ENCODE assay signal across 12 mouse cellular contexts in genomic region chr7:140081408-140082241, GRCm38 (mm10). TPM values are rescaled to one million over a fixed set of nuclear protein-coding genes. Genes with fewer than 3 reads are reported as not detected.
DNase-seq lines count a peak whose midpoint lies in the region; ATAC-seq and TF ChIP-seq lines count a peak whose summit lies in the region.
"Had no signal": no experiment of that assay in that cellular context is flagged by ENCODE, and none has a peak within 500 bp of the region (broad histone marks: within the 10 kb centered on the region; RNA-seq: fewer than 3 reads in every experiment).

No protein-coding gene starts in this region.

- H3K4me1 ChIP-seq in E14TG2a.4 (replicated peaks; ENCODE audit: low read depth, low read length): peaks cover 50% of the 10 kb centered on the region
- no peaks in the 10 kb centered on the region for H3K4me1 ChIP-seq in hindbrain, postnatal 0 days (ENCODE audit: insufficient read depth, low read length)
- H3K4me1 ChIP-seq in midbrain, embryonic 14.5 days (ENCODE audit: control insufficient read depth, insufficient read depth, low read length): peaks cover 18% of the 10 kb centered on the region

- TF ChIP-seq CTCF in E14TG2a.4 (conservative IDR thresholded peaks at IDR 0.05; ENCODE audit: low read length): no peak
- TF ChIP-seq CTCF in hindbrain, postnatal 0 days (IDR thresholded peaks at IDR 0.05; ENCODE audit: low read depth): no peak
- no peak for TF ChIP-seq CTCF in gastrocnemius, adult 2 months (IDR thresholded peaks at IDR 0.05)

- H3K4me2 ChIP-seq in hindbrain, postnatal 0 days (ENCODE audit: low read depth, low read length): peak overlapping the region; percentile 63
- peak overlapping the region; percentile 65 for H3K4me2 ChIP-seq in midbrain, embryonic 14.5 days (ENCODE audit: low read length)

- 11% methylated on average over 20 of the region's 20 CpGs for WGBS in hindbrain, postnatal 0 days
- WGBS in midbrain, embryonic 14.5 days: 8% methylated on average over 20 of the region's 20 CpGs

- DNase-seq in cerebellum, postnatal 36 days: peak; percentile 50 to 58
- peak; percentile 65 for DNase-seq in hindbrain, postnatal 0 days (ENCODE audit: low spot score)
- no peak for DNase-seq in midbrain, embryonic 14.5 days
- DNase-seq in gastrocnemius, postnatal 25 days: no peak
- no peak for DNase-seq in gastrocnemius, adult 2 months
- DNase-seq in ovary, postnatal 36 days (ENCODE audit: low spot score): no peak
- DNase-seq in urinary bladder, adult 2 months (ENCODE audit: low spot score): no peak

- no peaks in the 10 kb centered on the region for H3K36me3 ChIP-seq in E14TG2a.4 (ENCODE audit: insufficient read depth, low read length)
- no peaks in the 10 kb centered on the region for H3K36me3 ChIP-seq in hindbrain, postnatal 0 days (ENCODE audit: insufficient read depth, low read length)
- H3K36me3 ChIP-seq in midbrain, embryonic 14.5 days (ENCODE audit: control insufficient read depth, insufficient read depth, low read length): no peaks in the 10 kb centered on the region
- H3K36me3 ChIP-seq: G1E; limb, embryonic 15.5 days had no signal

- H3K27ac ChIP-seq in hindbrain, postnatal 0 days: peak overlapping the region; percentile 92
- peak overlapping the region; percentile 91 for H3K27ac ChIP-seq in midbrain, embryonic 14.5 days (replicated peaks; ENCODE audit: low read depth, low read length)
- no peak overlapping the region for H3K27ac ChIP-seq in gastrocnemius, adult 2 months
- H3K27ac ChIP-seq: limb, embryonic 15.5 days had no signal

- intact Hi-C loops in gastrocnemius, adult 2 months (cut with DNase I): no loop called here

- ATAC-seq in hindbrain, postnatal 0 days: peak; percentile 62
- ATAC-seq in midbrain, embryonic 14.5 days (ENCODE audit: low FRiP score, low TSS enrichment): peak; percentile 19; the same call in 1 of the 2 replicates

- H3K27me3 ChIP-seq in E14TG2a.4 (ENCODE audit: insufficient read depth, low read length): peaks cover 34% of the 10 kb centered on the region
- no peaks in the 10 kb centered on the region for H3K27me3 ChIP-seq in hindbrain, postnatal 0 days (ENCODE audit: insufficient read depth, low read length)
- no peaks in the 10 kb centered on the region for H3K27me3 ChIP-seq in midbrain, embryonic 14.5 days (ENCODE audit: control insufficient read depth, insufficient read depth, low read length)

- H3K9me3 ChIP-seq in E14TG2a.4 (ENCODE audit: low read length): no peaks in the 10 kb centered on the region
- no peaks in the 10 kb centered on the region for H3K9me3 ChIP-seq in hindbrain, postnatal 0 days (ENCODE audit: low read length)
- no peaks in the 10 kb centered on the region for H3K9me3 ChIP-seq in midbrain, embryonic 14.5 days (ENCODE audit: control insufficient read depth, low read length)
- H3K9me3 ChIP-seq: G1E; limb, embryonic 15.5 days had no signal

- H3K4me3 ChIP-seq in E14TG2a.4 (replicated peaks; ENCODE audit: low read length): 0 out of 2 replicates have a peak overlapping the region, but pooled peaks have one; percentile 26
- peak overlapping the region; percentile 46 for H3K4me3 ChIP-seq in hindbrain, postnatal 0 days (ENCODE audit: low read length)
- H3K4me3 ChIP-seq in midbrain, embryonic 14.5 days (replicated peaks; ENCODE audit: low read depth, low read length): peak overlapping the region; percentile 54
- H3K4me3 ChIP-seq in gastrocnemius, adult 2 months: no peak overlapping the region

- H3K9ac ChIP-seq in hindbrain, postnatal 0 days (replicated peaks; ENCODE audit: low read length): peak overlapping the region; percentile 62
- H3K9ac ChIP-seq in midbrain, embryonic 14.5 days (replicated peaks; ENCODE audit: low read length): peak overlapping the region; percentile 71
- H3K9ac ChIP-seq: limb, embryonic 15.5 days had no signal

RNA-seq across cellular contexts. Expression of gene Caly, which starts 0.7 kb away (rescaled TPM):
- total RNA-seq in hindbrain, postnatal 0 days (2014; rRNA removed): 422 and 452 TPM in 2 replicates
- 460 and 486 TPM in 2 replicates for polyA plus RNA-seq in hindbrain, postnatal 0 days (2015; fragmentation: Nextera tagmentation; extraction: Ambion mirVana)
- polyA plus RNA-seq in midbrain, embryonic 14.5 days (2014; fragmentation: Nextera tagmentation; extraction: Ambion mirVana): 184 and 275 TPM in 2 replicates
- total RNA-seq in gastrocnemius, postnatal 25 days (2021): not detected
- under 1 TPM in 1 of 2 experiments, not detected in 1; 0.20 TPM for total RNA-seq in gastrocnemius, adult 2 months (2021)
- 0.83 and 1.0 TPM in 2 replicates for polyA plus RNA-seq in urinary bladder, adult 2 months (2012; rRNA removed)
- total RNA-seq: G1E had no signal
- polyA plus RNA-seq: G1E had no signal

RNA-seq across cellular contexts. Expression of gene Prap1, which starts 11.6 kb away (rescaled TPM):
- total RNA-seq in hindbrain, postnatal 0 days (2014; rRNA removed): not detected in 2 replicates
- not detected in 2 replicates for polyA plus RNA-seq in hindbrain, postnatal 0 days (2015; fragmentation: Nextera tagmentation; extraction: Ambion mirVana)
- polyA plus RNA-seq in midbrain, embryonic 14.5 days (2014; fragmentation: Nextera tagmentation; extraction: Ambion mirVana): not detected in 2 replicates
- not detected for total RNA-seq in gastrocnemius, postnatal 25 days (2021)
- total RNA-seq in gastrocnemius, adult 2 months (2021): not detected
- polyA plus RNA-seq in urinary bladder, adult 2 months (2012; rRNA removed): 3.3 TPM in 2 replicates
- total RNA-seq: G1E had no signal
- polyA plus RNA-seq: embryonic facial prominence, embryonic 11.5 days; G1E; limb, embryonic 15.5 days had no signal

RNA-seq across cellular contexts. Expression of gene Fuom, which starts 20.6 kb away (rescaled TPM):
- 34.3 and 36.2 TPM in 2 replicates for total RNA-seq in hindbrain, postnatal 0 days (2014; rRNA removed)
- polyA plus RNA-seq in hindbrain, postnatal 0 days (2015; fragmentation: Nextera tagmentation; extraction: Ambion mirVana): 53.0 and 54.3 TPM in 2 replicates
- polyA plus RNA-seq in midbrain, embryonic 14.5 days (2014; fragmentation: Nextera tagmentation; extraction: Ambion mirVana): 23.9 and 30.8 TPM in 2 replicates
- 10 to 100 TPM; 41.6 to 47.5 TPM for total RNA-seq in gastrocnemius, postnatal 25 days (2021)
- 10 to 100 TPM; 35.2 to 52.0 TPM for total RNA-seq in gastrocnemius, adult 2 months (2021)
- 61.2 and 63.5 TPM in 2 replicates for polyA plus RNA-seq in urinary bladder, adult 2 months (2012; rRNA removed)

RNA-seq across cellular contexts. Expression of gene Msx3, which starts 32.7 kb away (rescaled TPM):
- total RNA-seq in hindbrain, postnatal 0 days (2014; rRNA removed): 0.94 and 1.2 TPM in 2 replicates
- polyA plus RNA-seq in hindbrain, postnatal 0 days (2015; fragmentation: Nextera tagmentation; extraction: Ambion mirVana): 1.9 and 2.0 TPM in 2 replicates
- 5.1 and 5.8 TPM in 2 replicates for polyA plus RNA-seq in midbrain, embryonic 14.5 days (2014; fragmentation: Nextera tagmentation; extraction: Ambion mirVana)
- total RNA-seq in gastrocnemius, postnatal 25 days (2021): not detected
- not detected for total RNA-seq in gastrocnemius, adult 2 months (2021)
- 0.03 TPM in 2 replicates for polyA plus RNA-seq in urinary bladder, adult 2 months (2012; rRNA removed)
- polyA plus RNA-seq: G1E; limb, embryonic 15.5 days; stomach, embryonic 14.5 days had no signal

RNA-seq across cellular contexts. Expression of gene Paox, which starts 34.0 kb away (rescaled TPM):
- 9.4 and 15.2 TPM in 2 replicates for total RNA-seq in hindbrain, postnatal 0 days (2014; rRNA removed)
- polyA plus RNA-seq in hindbrain, postnatal 0 days (2015; fragmentation: Nextera tagmentation; extraction: Ambion mirVana): 8.9 TPM in 2 replicates
- polyA plus RNA-seq in midbrain, embryonic 14.5 days (2014; fragmentation: Nextera tagmentation; extraction: Ambion mirVana): 5.5 and 6.7 TPM in 2 replicates
- 1 to 10 TPM; 4.2 to 4.8 TPM for total RNA-seq in gastrocnemius, postnatal 25 days (2021)
- total RNA-seq in gastrocnemius, adult 2 months (2021): 1 to 10 TPM; 3.6 to 5.1 TPM
- 8.1 and 11.0 TPM in 2 replicates for polyA plus RNA-seq in urinary bladder, adult 2 months (2012; rRNA removed)

Comparison
In these comparisons a context has a peak if more than half of its experiments do, and no peak if none do; other contexts are left out.
1. DNase-seq: peak in cerebellum, postnatal 36 days (2 of 2) and hindbrain, postnatal 0 days (single experiment); none in midbrain, embryonic 14.5 days (single experiment), gastrocnemius, postnatal 25 days (single experiment), gastrocnemius, adult 2 months (single experiment), ovary, postnatal 36 days (single experiment) and urinary bladder, adult 2 months (single experiment).
2. RNA of gene Caly, which starts 0.7 kb away (total RNA-seq): 422 to 452 TPM in hindbrain, postnatal 0 days; 0.20 TPM in gastrocnemius, adult 2 months and not detected in gastrocnemius, postnatal 25 days; every median in the first group is over 100 times any median in the second.